Mouse (Mus musculus): Measurements from ENCODE around the gene Tuba8. TPM values are rescaled to one million over a fixed set of nuclear protein-coding genes. Genes with fewer than 3 reads are reported as not detected.

The Tuba8 gene
- polyA plus RNA-seq, 1 experiment, result 5.4 TPM

DNA sequence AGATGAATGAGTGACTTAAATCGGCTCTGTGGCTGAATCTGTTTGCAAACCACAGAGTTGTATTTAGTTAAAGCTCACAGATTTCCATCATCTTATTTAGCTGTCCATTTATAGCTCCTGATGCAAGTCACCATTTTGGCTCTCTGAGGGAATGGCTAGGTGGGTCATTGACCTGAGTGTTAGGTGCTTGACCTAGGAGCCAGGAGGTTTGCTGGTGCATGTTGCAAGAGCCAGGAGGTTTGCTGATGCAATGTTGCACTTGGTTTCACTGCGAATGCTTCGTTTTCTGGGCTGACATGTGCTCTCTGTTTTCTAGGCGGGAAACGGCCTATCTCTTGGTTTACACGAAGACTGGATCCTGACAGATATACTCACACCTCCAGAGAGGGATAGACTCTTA, 59.7 kb downstream of the Tuba8 start:
- H3K4me1 ChIP-seq (ENCODE audit: control insufficient read depth, insufficient read depth, low read length), result no peaks in the 10 kb centered on the region
- H3K4me3 ChIP-seq (ENCODE audit: insufficient read depth, low read length), result no peak overlapping the region
- no peak for TF ChIP-seq POLR2A (IDR thresholded peaks at IDR 0.05; ENCODE audit: extremely low read depth, insufficient read depth, low read length)
- no peak for TF ChIP-seq CTCF (IDR thresholded peaks at IDR 0.05; ENCODE audit: extremely low read depth, insufficient read depth, low read length)
- H3K27ac ChIP-seq (ENCODE audit: insufficient read depth, low read length), result no peak overlapping the region

DNA sequence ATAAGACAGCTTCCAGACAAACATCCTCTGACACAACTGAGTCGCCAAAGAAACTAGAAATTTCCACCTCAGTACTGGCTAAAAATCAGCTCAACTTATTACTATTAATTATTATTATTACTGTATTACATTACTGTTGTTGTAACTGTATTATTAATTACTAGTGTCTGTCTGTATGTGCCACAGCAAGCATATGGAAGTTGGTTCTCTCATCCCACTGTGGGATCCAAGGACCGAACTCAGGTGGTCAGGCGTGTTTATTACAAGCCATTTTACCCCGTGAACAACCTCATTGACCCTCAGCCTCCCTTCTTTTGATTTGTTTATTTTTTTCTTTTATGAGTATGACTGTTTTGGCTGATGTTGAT, 61.2 kb downstream of the Tuba8 start:
- H3K27ac ChIP-seq (ENCODE audit: insufficient read depth, low read length), result no peak overlapping the region
- H3K4me3 ChIP-seq (ENCODE audit: insufficient read depth, low read length), result peak overlapping the region; percentile 53; the same call in 1 of the 2 replicates
- TF ChIP-seq POLR2A (IDR thresholded peaks at IDR 0.05; ENCODE audit: extremely low read depth, insufficient read depth, low read length), result no peak
- no peaks in the 10 kb centered on the region for H3K4me1 ChIP-seq (ENCODE audit: control insufficient read depth, insufficient read depth, low read length)

- no peak overlapping the region for H3K27ac ChIP-seq (ENCODE audit: insufficient read depth, low read length)
- H3K4me3 ChIP-seq (ENCODE audit: insufficient read depth, low read length), result peak overlapping the region; percentile 53
- TF ChIP-seq POLR2A (IDR thresholded peaks at IDR 0.05; ENCODE audit: extremely low read depth, insufficient read depth, low read length) (no peak), CTCF (IDR thresholded peaks at IDR 0.05; ENCODE audit: extremely low read depth, insufficient read depth, low read length) (peak; percentile 80)
- H3K4me1 ChIP-seq (ENCODE audit: control insufficient read depth, insufficient read depth, low read length), result no peaks in the 10 kb centered on the region
Observed at GRCm38 (mm10) chr6:121272075-121272800, 61.7 kb downstream of the Tuba8 start.

- H3K4me1 ChIP-seq (ENCODE audit: control insufficient read depth, insufficient read depth, low read length), result no peaks in the 10 kb centered on the region
- TF ChIP-seq CTCF (IDR thresholded peaks at IDR 0.05; ENCODE audit: extremely low read depth, insufficient read depth, low read length), result no peak; the same call in 1 of the 2 replicates
- no peak for TF ChIP-seq POLR2A (IDR thresholded peaks at IDR 0.05; ENCODE audit: extremely low read depth, insufficient read depth, low read length)
- H3K27ac ChIP-seq (ENCODE audit: insufficient read depth, low read length), result no peak overlapping the region
- no peak overlapping the region for H3K4me3 ChIP-seq (ENCODE audit: insufficient read depth, low read length)
Observed at GRCm38 (mm10) chr6:121274356-121274755, 63.9 kb downstream of the Tuba8 start.

Other genes with a start within 250 kb of the Tuba8 start
- gene Mical3, start 79.7 kb upstream of the Tuba8 start, polyA plus RNA-seq (2012; rRNA removed), result 67.4 and 69.0 TPM in 2 replicates
- gene Pex26, start 27.0 kb upstream of the Tuba8 start, polyA plus RNA-seq (2012; rRNA removed), result 15.4 and 15.6 TPM in 2 replicates
- 2.2 and 3.6 TPM in 2 replicates for gene Usp18, start 35.2 kb downstream of the Tuba8 start, polyA plus RNA-seq (2012; rRNA removed)
- gene Slc6a13, start 89.5 kb downstream of the Tuba8 start, polyA plus RNA-seq (2012; rRNA removed), result 11.2 and 11.8 TPM in 2 replicates
- gene Slc6a12, start 132.4 kb downstream of the Tuba8 start, polyA plus RNA-seq (2012; rRNA removed), result 1.2 and 1.4 TPM in 2 replicates

Measured in cortical plate, adult 2 months (tissue).